Mouse (Mus musculus) liver, adult 2 months (tissue): ENCODE data around the gene Cxcl1. TPM values are rescaled to one million over a fixed set of nuclear protein-coding genes. Genes with fewer than 3 reads are reported as not detected.

Experiments used
- DNase-seq: peaks from one replicate; pipeline ENCODE4 v3.0.0-alpha.2; 2011; ENCODE audit warnings: low read depth, low spot score; ENCODE audit errors: extremely low read depth
- H3K27ac ChIP-seq: fragments of 200-500 bp; replicated peaks from 2 replicates; pipeline ENCODE4 v1.5.1; 2012; ENCODE audit warnings: low read depth, mild to moderate bottlenecking, control low read depth, inconsistent platforms, low read length; ENCODE audit not compliant: insufficient read depth
- H3K27me3 ChIP-seq: fragments of 200-500 bp; 2 replicates; pipeline ENCODE4 v1.6.1; 2012; ENCODE audit warnings: mild to moderate bottlenecking, moderate library complexity, low read length, inconsistent platforms; ENCODE audit not compliant: control insufficient read depth, insufficient read depth
- H3K36me3 ChIP-seq: fragments of 200-500 bp; 2 replicates; pipeline ENCODE4 v1.6.1; 2012; ENCODE audit warnings: low read length, inconsistent platforms; ENCODE audit not compliant: control insufficient read depth, insufficient read depth
- H3K4me1 ChIP-seq: fragments of 200-500 bp; 2 replicates; pipeline ENCODE4 v1.6.1; 2011; ENCODE audit warnings: low read length; ENCODE audit not compliant: control insufficient read depth, insufficient read depth
- H3K4me3 ChIP-seq: fragments of 200-500 bp; 2 replicates; pipeline ENCODE4 v1.5.1; 2011; ENCODE audit warnings: low read depth, mild to moderate bottlenecking, control low read depth, low read length, moderate library complexity; ENCODE audit not compliant: insufficient read depth
- H3K79me2 ChIP-seq: fragments of 200-500 bp; 2 replicates; pipeline ENCODE4 v1.6.1; 2012; ENCODE audit warnings: inconsistent platforms, mild to moderate bottlenecking, low read length, moderate library complexity; ENCODE audit not compliant: control insufficient read depth, insufficient read depth
- H3K9ac ChIP-seq: fragments of 200-500 bp; 2 replicates; pipeline ENCODE4 v1.6.1; 2012; ENCODE audit warnings: low read depth, mild to moderate bottlenecking, control low read depth, inconsistent platforms, low read length
- CTCF ChIP-seq: fragments of 200-500 bp; IDR thresholded peaks from 2 replicates; pipeline ENCODE4 v1.5.1; 2011; ENCODE audit warnings: low read depth, low read length, control low read depth
- POLR2A ChIP-seq: fragments of 200-500 bp; IDR thresholded peaks from 2 replicates; pipeline ENCODE4 v1.6.1; 2011; ENCODE audit warnings: low read length, control low read depth; ENCODE audit not compliant: insufficient read depth; ENCODE audit errors: extremely low read depth
- WGBS: fragments of 180-500 bp; shearing (Covaris S2); methylation state at CpG from one replicate; pipeline ENCODE4 v1.1.7; 2018; 5-methylcytosine and 5-hydroxymethylcytosine counted together
- polyA plus RNA-seq: library from polyadenylated mRNA; depleted of rRNA; stranded (reverse); fragments of >200 nt; gene quantifications from 2 replicates; pipeline ENCODE4 v1.2.3, GENCODE M21; 2012
- total RNA-seq: library from RNA; depleted of rRNA; stranded (reverse); fragments of >200 nt; gene quantifications from 2 replicates; pipeline ENCODE4 v1.2.3, GENCODE M21; 2014

Cxcl1 gene
- total and polyA plus RNA-seq, 2 experiments, result 4.2 to 8.2 TPM

- H3K36me3 ChIP-seq, result peaks cover 3% of the 10 kb centered on the region; the same call in 1 of the 2 replicates
- 63% methylated on average over 8 of the region's 8 CpGs for WGBS
- H3K4me1 ChIP-seq, result peaks cover 2% of the 10 kb centered on the region; the same call in 1 of the 2 replicates
Measured at GRCm38 (mm10) chr5:90894231-90894630, 3.2 kb downstream of the Cxcl1 start.

GRCm38 (mm10) chr5:90897429-90897828 is 6.4 kb downstream of the Cxcl1 start:
- Histone ChIP-seq H3K27me3 (no peaks in the 10 kb centered on the region), H3K9ac (no peak overlapping the region), H3K4me1 (peaks cover 8% of the 10 kb centered on the region), H3K79me2 (no peaks in the 10 kb centered on the region), H3K4me3 (no peak overlapping the region), H3K36me3 (peaks cover 3% of the 10 kb centered on the region; the same call in 1 of the 2 replicates), H3K27ac (no peak overlapping the region)
- DNase-seq, result no peak
- TF ChIP-seq CTCF (no peak), POLR2A (no peak)
- WGBS, result 77% methylated on average over 3 of the region's 3 CpGs

More at GRCm38 (mm10) chr5:90894231-90894630, 3.2 kb downstream of the Cxcl1 start:
- Histone ChIP-seq H3K27ac (no peak overlapping the region), H3K9ac (no peak overlapping the region), H3K4me3 (no peak overlapping the region), H3K79me2 (no peaks in the 10 kb centered on the region), H3K27me3 (no peaks in the 10 kb centered on the region)
- TF ChIP-seq POLR2A, result no peak
- no peak for TF ChIP-seq CTCF
- DNase-seq, result peak; percentile 36

DNA sequence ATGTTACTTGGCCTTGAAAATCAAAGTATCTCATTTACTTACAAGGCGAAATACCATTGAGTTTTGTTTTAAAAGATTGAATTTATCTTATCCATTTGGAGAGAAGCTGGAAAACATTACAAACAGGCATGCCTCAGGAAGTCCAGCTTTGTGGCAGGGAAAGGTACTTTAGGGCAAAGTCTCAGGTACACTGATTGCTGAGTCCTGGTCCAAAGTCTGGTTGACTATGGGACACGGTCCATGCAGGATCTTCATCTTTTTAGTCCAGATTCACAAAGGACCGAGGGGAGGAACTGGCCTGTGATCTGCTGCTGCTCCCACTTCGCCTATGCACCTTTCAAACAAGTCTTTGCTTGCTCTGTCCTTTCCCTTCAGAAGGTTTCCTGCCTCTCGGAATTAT is 8.3 kb downstream of the Cxcl1 start:
- H3K36me3 ChIP-seq, result no peaks in the 10 kb centered on the region
- no peaks in the 10 kb centered on the region for H3K79me2 ChIP-seq
- peak; percentile 82 for DNase-seq
- H3K9ac ChIP-seq, result no peak overlapping the region
- 53% methylated on average over 5 of the region's 5 CpGs for WGBS
- H3K27ac ChIP-seq, result peak overlapping the region; percentile 68
- no peak for TF ChIP-seq CTCF
- TF ChIP-seq POLR2A, result no peak
- H3K4me1 ChIP-seq, result peaks cover 10% of the 10 kb centered on the region
- peaks cover 2% of the 10 kb centered on the region; the same call in 1 of the 2 replicates for H3K27me3 ChIP-seq
- no peak overlapping the region for H3K4me3 ChIP-seq

- peak overlapping the region; percentile 20; the same call in 1 of the 2 replicates for H3K27ac ChIP-seq
- DNase-seq, result peak; percentile 75
- no peak for TF ChIP-seq CTCF
- no peak for TF ChIP-seq POLR2A
- H3K27me3 ChIP-seq, result peaks cover 2% of the 10 kb centered on the region; the same call in 1 of the 2 replicates
- H3K36me3 ChIP-seq, result no peaks in the 10 kb centered on the region
- H3K9ac ChIP-seq, result no peak overlapping the region
- H3K4me1 ChIP-seq, result peaks cover 10% of the 10 kb centered on the region
- no peaks in the 10 kb centered on the region for H3K79me2 ChIP-seq
- H3K4me3 ChIP-seq, result no peak overlapping the region
- 27% methylated on average over 7 of the region's 7 CpGs for WGBS
Measured at GRCm38 (mm10) chr5:90900147-90900546, 9.1 kb downstream of the Cxcl1 start.

- Histone ChIP-seq H3K4me1 (peaks cover 10% of the 10 kb centered on the region), H3K36me3 (no peaks in the 10 kb centered on the region), H3K4me3 (no peak overlapping the region), H3K9ac (no peak overlapping the region), H3K79me2 (no peaks in the 10 kb centered on the region), H3K27me3 (peaks cover 2% of the 10 kb centered on the region; the same call in 1 of the 2 replicates), H3K27ac (no peak overlapping the region)
- TF ChIP-seq POLR2A (no peak), CTCF (no peak)
- WGBS, result 77% methylated on average over 7 of the region's 7 CpGs
- no peak for DNase-seq
Measured at GRCm38 (mm10) chr5:90900688-90901087, 9.6 kb downstream of the Cxcl1 start.
